Mouse (Mus musculus): ENCODE data around the gene Btbd35f6. TPM values are rescaled to one million over a fixed set of nuclear protein-coding genes. Genes with fewer than 3 reads are reported as not detected.
"Not testable (repeated sequence)": the region's sequence is repeated elsewhere in the genome, so short reads cannot be mapped to it uniquely, and the experiment has no call there.

The Btbd35f6 gene
- not detected in 2 replicates for polyA plus RNA-seq (2014; fragmentation: Nextera tagmentation; extraction: Ambion mirVana)

- no CpG with 5 or more reads among the region's 4 CpGs for WGBS
These were observed at the start of gene Btbd35f6 for GRCm38 (mm10) chrX:33956440-33956839. Btbd35f6 (minus strand) TSS chrX:33956540.

GRCm38 (mm10) chrX:33986716-33987115, 30.4 kb upstream of the Btbd35f6 start, which contains the start of gene Gm21870:
Gm21870 (minus strand) TSS chrX:33986816.
- ATAC-seq (ENCODE audit: low read depth); H3K27ac ChIP-seq (replicated peaks; ENCODE audit: low read depth, low read length); H3K4me1 ChIP-seq (ENCODE audit: control insufficient read depth, insufficient read depth, low read length); H3K4me2 ChIP-seq (ENCODE audit: low read depth, low read length); H3K36me3 ChIP-seq (ENCODE audit: control insufficient read depth, insufficient read depth, low read length); H3K27me3 ChIP-seq (replicated peaks; ENCODE audit: control insufficient read depth, insufficient read depth, low read length); H3K9me3 ChIP-seq (ENCODE audit: control insufficient read depth, low read length); H3K9ac ChIP-seq (ENCODE audit: low read depth, low read length); DNase-seq (ENCODE audit: low spot score); H3K4me3 ChIP-seq (ENCODE audit: low read depth, low read length): not testable (repeated sequence)

More at GRCm38 (mm10) chrX:33956440-33956839, at the start of gene Btbd35f6:
- H3K4me2 ChIP-seq (ENCODE audit: low read depth, low read length); H3K27ac ChIP-seq (replicated peaks; ENCODE audit: low read depth, low read length); H3K4me3 ChIP-seq (ENCODE audit: low read depth, low read length); H3K9me3 ChIP-seq (ENCODE audit: control insufficient read depth, low read length); ATAC-seq (ENCODE audit: low read depth); DNase-seq (ENCODE audit: low spot score); H3K9ac ChIP-seq (ENCODE audit: low read depth, low read length); H3K36me3 ChIP-seq (ENCODE audit: control insufficient read depth, insufficient read depth, low read length); H3K27me3 ChIP-seq (replicated peaks; ENCODE audit: control insufficient read depth, insufficient read depth, low read length); H3K4me1 ChIP-seq (ENCODE audit: control insufficient read depth, insufficient read depth, low read length): not testable (repeated sequence)

DNA sequence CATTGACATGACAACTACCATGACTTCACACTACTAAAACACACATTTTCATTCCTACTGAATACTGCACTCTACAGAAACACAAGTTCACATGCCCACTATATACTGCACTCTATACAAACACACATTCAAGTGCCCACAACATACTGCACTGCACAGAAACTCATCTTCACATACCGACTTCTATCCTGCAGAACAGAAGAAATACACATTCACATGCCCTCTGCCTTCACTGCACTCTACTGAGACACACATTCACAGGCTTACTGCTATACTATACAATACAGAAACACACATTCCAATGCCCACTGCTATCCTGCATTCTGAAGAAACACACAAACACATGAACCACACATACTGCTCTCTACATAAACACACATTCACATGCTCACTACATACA, 26.1 kb downstream of the Btbd35f6 start:
- H3K9me3 ChIP-seq (ENCODE audit: control insufficient read depth, low read length), result peaks cover 12% of the 10 kb centered on the region; the same call in 1 of the 2 replicates
- H3K36me3 ChIP-seq (ENCODE audit: control insufficient read depth, insufficient read depth, low read length); H3K4me1 ChIP-seq (ENCODE audit: control insufficient read depth, insufficient read depth, low read length); DNase-seq (ENCODE audit: low spot score); H3K27ac ChIP-seq (replicated peaks; ENCODE audit: low read depth, low read length); ATAC-seq (ENCODE audit: low read depth); H3K4me2 ChIP-seq (ENCODE audit: low read depth, low read length); H3K27me3 ChIP-seq (replicated peaks; ENCODE audit: control insufficient read depth, insufficient read depth, low read length); H3K4me3 ChIP-seq (ENCODE audit: low read depth, low read length); H3K9ac ChIP-seq (ENCODE audit: low read depth, low read length): not testable (repeated sequence)
- no CpG with 5 or more reads among the region's 1 CpGs for WGBS

- ATAC-seq (ENCODE audit: low read depth), result not testable (repeated sequence)
These were observed 28.1 kb downstream of the Btbd35f6 start for GRCm38 (mm10) chrX:33928225-33928624.

GRCm38 (mm10) chrX:33926344-33926743, 30.0 kb downstream of the Btbd35f6 start:
- H3K36me3 ChIP-seq (ENCODE audit: control insufficient read depth, insufficient read depth, low read length); H3K27me3 ChIP-seq (replicated peaks; ENCODE audit: control insufficient read depth, insufficient read depth, low read length); ATAC-seq (ENCODE audit: low read depth); H3K4me3 ChIP-seq (ENCODE audit: low read depth, low read length); DNase-seq (ENCODE audit: low spot score); H3K9ac ChIP-seq (ENCODE audit: low read depth, low read length); H3K27ac ChIP-seq (replicated peaks; ENCODE audit: low read depth, low read length); H3K4me1 ChIP-seq (ENCODE audit: control insufficient read depth, insufficient read depth, low read length); H3K4me2 ChIP-seq (ENCODE audit: low read depth, low read length): not testable (repeated sequence)
- peaks cover 16% of the 10 kb centered on the region; the same call in 1 of the 2 replicates for H3K9me3 ChIP-seq (ENCODE audit: control insufficient read depth, low read length)
- no CpG with 5 or more reads among the region's 1 CpGs for WGBS

More at GRCm38 (mm10) chrX:33928225-33928624, 28.1 kb downstream of the Btbd35f6 start:
- DNase-seq (ENCODE audit: low spot score); H3K27me3 ChIP-seq (replicated peaks; ENCODE audit: control insufficient read depth, insufficient read depth, low read length); H3K27ac ChIP-seq (replicated peaks; ENCODE audit: low read depth, low read length); H3K4me2 ChIP-seq (ENCODE audit: low read depth, low read length); H3K36me3 ChIP-seq (ENCODE audit: control insufficient read depth, insufficient read depth, low read length); H3K4me1 ChIP-seq (ENCODE audit: control insufficient read depth, insufficient read depth, low read length); H3K4me3 ChIP-seq (ENCODE audit: low read depth, low read length); H3K9ac ChIP-seq (ENCODE audit: low read depth, low read length): not testable (repeated sequence)
- WGBS, result 82% methylated on average over 4 of the region's 4 CpGs
- H3K9me3 ChIP-seq (ENCODE audit: control insufficient read depth, low read length), result peaks cover 12% of the 10 kb centered on the region; the same call in 1 of the 2 replicates

DNA sequence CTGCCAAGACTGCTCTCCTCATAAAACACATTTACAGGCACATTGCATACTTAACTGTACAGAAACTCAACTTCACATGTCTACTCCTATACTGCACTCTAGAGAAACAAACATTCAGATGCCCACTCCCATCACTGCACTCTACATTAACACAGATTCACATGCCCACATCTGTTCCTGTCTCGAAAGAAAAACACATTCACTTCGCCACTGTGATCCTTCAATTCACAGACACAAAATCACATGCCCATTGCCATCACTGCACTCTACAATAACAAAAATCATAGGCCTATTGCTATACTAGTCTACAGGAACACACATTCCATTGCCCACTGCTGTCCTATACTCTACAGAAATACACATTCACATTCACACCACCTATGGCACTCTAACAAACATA, 30.9 kb downstream of the Btbd35f6 start:
- H3K27me3 ChIP-seq (replicated peaks; ENCODE audit: control insufficient read depth, insufficient read depth, low read length); DNase-seq (ENCODE audit: low spot score); H3K4me1 ChIP-seq (ENCODE audit: control insufficient read depth, insufficient read depth, low read length); H3K9ac ChIP-seq (ENCODE audit: low read depth, low read length); H3K27ac ChIP-seq (replicated peaks; ENCODE audit: low read depth, low read length); H3K4me2 ChIP-seq (ENCODE audit: low read depth, low read length); H3K4me3 ChIP-seq (ENCODE audit: low read depth, low read length); H3K36me3 ChIP-seq (ENCODE audit: control insufficient read depth, insufficient read depth, low read length); ATAC-seq (ENCODE audit: low read depth): not testable (repeated sequence)
- 77% methylated on average over 2 of the region's 2 CpGs for WGBS
- peaks cover 16% of the 10 kb centered on the region; the same call in 1 of the 2 replicates for H3K9me3 ChIP-seq (ENCODE audit: control insufficient read depth, low read length)

Other genes with a start within 250 kb of the Btbd35f6 start
- not detected in 2 replicates for gene Gm21870, start 30.3 kb upstream of the Btbd35f6 start, polyA plus RNA-seq (2014; fragmentation: Nextera tagmentation; extraction: Ambion mirVana)
- gene Btbd35f9, start 205.0 kb upstream of the Btbd35f6 start, polyA plus RNA-seq (2014; fragmentation: Nextera tagmentation; extraction: Ambion mirVana), result not detected in 2 replicates

Measured in embryonic facial prominence, embryonic 14.5 days (tissue).